Mouse (Mus musculus) cortical plate, adult 2 months (tissue): ENCODE data around the gene Mrpl57. TPM values are rescaled to one million over a fixed set of nuclear protein-coding genes. Genes with fewer than 3 reads are reported as not detected.
A peak's percentile ranks its signal among the peaks of the same experiment; 100 is the strongest.

ENCODE experiments used
- H3K27ac ChIP-seq: fragments of 200-500 bp; 2 replicates; pipeline ENCODE4 v1.5.1; 2012; ENCODE audit warnings: low read length, control low read depth, inconsistent platforms; ENCODE audit not compliant: insufficient read depth
- H3K4me1 ChIP-seq: fragments of 200-500 bp; 2 replicates; pipeline ENCODE4 v1.6.1; 2011; ENCODE audit warnings: low read length; ENCODE audit not compliant: control insufficient read depth, insufficient read depth
- H3K4me3 ChIP-seq: fragments of 200-500 bp; 2 replicates; pipeline ENCODE4 v1.5.1; 2011; ENCODE audit warnings: mild to moderate bottlenecking, low read length, control low read depth; ENCODE audit not compliant: insufficient read depth
- CTCF ChIP-seq: fragments of 200-500 bp; IDR thresholded peaks from 2 replicates; pipeline ENCODE4 v1.5.1; 2011; ENCODE audit warnings: mild to moderate bottlenecking, control low read depth, low read length; ENCODE audit not compliant: insufficient read depth; ENCODE audit errors: extremely low read depth
- POLR2A ChIP-seq: fragments of 200-500 bp; IDR thresholded peaks from 2 replicates; pipeline ENCODE4 v1.6.1; 2011; ENCODE audit warnings: mild to moderate bottlenecking, low read length, control low read depth; ENCODE audit not compliant: insufficient read depth; ENCODE audit errors: extremely low read depth
- polyA plus RNA-seq: library from polyadenylated mRNA; depleted of rRNA; stranded (reverse); fragments of >200 nt; gene quantifications from 2 replicates; pipeline ENCODE4 v1.2.3, GENCODE M21; 2012; rRNA removed

Gene Mrpl57
- 61.4 and 65.6 TPM in 2 replicates for polyA plus RNA-seq

GRCm38 (mm10) chr14:57825788-57826751, at the start of gene Mrpl57, which contains the start of gene Ska3:
TSS of gene Mrpl57 (plus strand) at chr14:57826234.
TSS of gene Ska3 (minus strand) at chr14:57826185.
- Histone ChIP-seq H3K27ac (peak within 1 kb of the TSS; percentile 82), H3K4me1 (peaks cover 3% of the 10 kb centered on the region; the same call in 1 of the 2 replicates), H3K4me3 (peak within 1 kb of the TSS; percentile 47)
- TF ChIP-seq CTCF: no peak
- peak; percentile 67 for TF ChIP-seq POLR2A

GRCm38 (mm10) chr14:57787406-57787805, 38.6 kb upstream of the Mrpl57 start:
- Histone ChIP-seq H3K27ac (no peak overlapping the region), H3K4me3 (no peak overlapping the region), H3K4me1 (no peaks in the 10 kb centered on the region)
- no peak for TF ChIP-seq POLR2A
- TF ChIP-seq CTCF: no peak

GRCm38 (mm10) chr14:57789311-57789710, 36.7 kb upstream of the Mrpl57 start:
- H3K4me1 ChIP-seq: no peaks in the 10 kb centered on the region
- TF ChIP-seq CTCF (no peak), POLR2A (no peak)
- H3K27ac ChIP-seq: no peak overlapping the region
- H3K4me3 ChIP-seq: no peak overlapping the region

GRCm38 (mm10) chr14:57789759-57790158, 36.3 kb upstream of the Mrpl57 start:
- TF ChIP-seq POLR2A: no peak
- TF ChIP-seq CTCF: no peak
- H3K4me3 ChIP-seq: no peak overlapping the region
- no peaks in the 10 kb centered on the region for H3K4me1 ChIP-seq
- no peak overlapping the region for H3K27ac ChIP-seq

GRCm38 (mm10) chr14:57791171-57791570, 34.9 kb upstream of the Mrpl57 start:
- Histone ChIP-seq H3K4me1 (no peaks in the 10 kb centered on the region), H3K27ac (no peak overlapping the region), H3K4me3 (no peak overlapping the region)
- TF ChIP-seq POLR2A: no peak
- TF ChIP-seq CTCF: no peak

GRCm38 (mm10) chr14:57797551-57797950, 28.5 kb upstream of the Mrpl57 start:
- Histone ChIP-seq H3K27ac (no peak overlapping the region), H3K4me1 (peaks cover 6% of the 10 kb centered on the region), H3K4me3 (peak overlapping the region; percentile 80)
- no peak for TF ChIP-seq POLR2A
- no peak for TF ChIP-seq CTCF

GRCm38 (mm10) chr14:57797991-57798931, 27.8 kb upstream of the Mrpl57 start, which contains the start of gene Sap18:
TSS of gene Sap18 (plus strand) at chr14:57798180.
- Histone ChIP-seq H3K27ac (no peak within 1 kb of the TSS), H3K4me3 (peak within 1 kb of the TSS; percentile 80), H3K4me1 (peaks cover 6% of the 10 kb centered on the region)
- TF ChIP-seq POLR2A: peak; percentile 87
- no peak for TF ChIP-seq CTCF

GRCm38 (mm10) chr14:57803731-57804130, 22.3 kb upstream of the Mrpl57 start:
- Histone ChIP-seq H3K4me3 (no peak overlapping the region), H3K4me1 (peaks cover 6% of the 10 kb centered on the region), H3K27ac (no peak overlapping the region)
- no peak for TF ChIP-seq POLR2A
- TF ChIP-seq CTCF: no peak

- Histone ChIP-seq H3K27ac (no peak overlapping the region), H3K4me1 (no peaks in the 10 kb centered on the region), H3K4me3 (no peak overlapping the region)
- TF ChIP-seq CTCF: peak; percentile 42; the same call in 1 of the 2 replicates
- no peak for TF ChIP-seq POLR2A
These were observed 17.5 kb upstream of the Mrpl57 start for GRCm38 (mm10) chr14:57808558-57808957.
